Mouse (Mus musculus) CH12F3 (cell line): ENCODE results near the gene Gm13279.
"Not testable (repeated sequence)": the region's sequence is repeated elsewhere in the genome, so short reads cannot be mapped to it uniquely, and the experiment has no call there.

Source experiments
- in situ Hi-C: fragments of 300-500 bp; cut with MboI; formaldehyde crosslinking; loops from 2 replicates; pipeline ENCODE4 v1.14.3; 2020; ENCODE audit warnings: low sequenced_read_pairs

Gm13279 gene

DNA sequence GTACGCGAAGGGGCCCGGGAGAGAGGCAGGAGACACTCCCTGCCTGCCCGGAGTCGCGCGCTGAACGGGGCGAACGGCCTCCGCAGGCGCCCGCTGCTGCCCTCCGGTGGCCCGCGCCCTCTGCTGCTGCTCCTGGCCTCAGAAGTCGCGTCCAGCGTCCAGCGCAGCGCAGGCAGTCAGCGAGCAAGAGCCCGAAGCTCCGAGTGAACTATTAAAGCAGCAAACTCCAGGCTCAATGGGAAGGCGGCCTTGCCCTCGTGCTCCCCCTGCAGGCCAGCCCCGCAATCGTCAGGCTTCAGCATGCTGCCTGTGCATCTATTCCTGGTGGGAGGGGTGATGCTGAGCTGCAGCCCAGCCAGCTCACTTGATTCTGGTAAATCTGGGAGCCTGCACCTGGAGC lies at the start of gene Gm13279:
Gene Gm13279, plus strand, starts transcription at position 301 of the 400 bp plus-strand sequence.
- in situ Hi-C loops: not testable (repeated sequence)

DNA sequence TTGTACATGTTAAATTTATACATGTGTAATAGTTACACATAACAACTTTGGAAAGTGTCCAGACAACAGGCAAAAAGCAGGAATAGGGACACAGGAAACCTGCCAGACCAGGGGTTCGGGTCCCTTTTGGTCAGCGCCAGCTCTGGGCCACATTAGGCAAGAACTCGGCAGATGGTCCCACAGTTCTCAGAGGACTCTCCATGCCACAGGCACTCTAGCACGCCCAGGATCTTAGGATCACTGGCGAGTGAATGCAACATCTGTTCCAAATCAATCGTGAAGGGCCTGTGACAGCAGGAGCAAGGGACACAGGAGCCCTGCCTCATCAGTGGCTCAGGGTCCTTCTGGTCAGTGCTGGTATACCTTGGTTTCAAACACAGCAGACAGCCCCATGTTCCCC lies 47.3 kb upstream of the Gm13279 start:
- in situ Hi-C loops: no loop called here

DNA sequence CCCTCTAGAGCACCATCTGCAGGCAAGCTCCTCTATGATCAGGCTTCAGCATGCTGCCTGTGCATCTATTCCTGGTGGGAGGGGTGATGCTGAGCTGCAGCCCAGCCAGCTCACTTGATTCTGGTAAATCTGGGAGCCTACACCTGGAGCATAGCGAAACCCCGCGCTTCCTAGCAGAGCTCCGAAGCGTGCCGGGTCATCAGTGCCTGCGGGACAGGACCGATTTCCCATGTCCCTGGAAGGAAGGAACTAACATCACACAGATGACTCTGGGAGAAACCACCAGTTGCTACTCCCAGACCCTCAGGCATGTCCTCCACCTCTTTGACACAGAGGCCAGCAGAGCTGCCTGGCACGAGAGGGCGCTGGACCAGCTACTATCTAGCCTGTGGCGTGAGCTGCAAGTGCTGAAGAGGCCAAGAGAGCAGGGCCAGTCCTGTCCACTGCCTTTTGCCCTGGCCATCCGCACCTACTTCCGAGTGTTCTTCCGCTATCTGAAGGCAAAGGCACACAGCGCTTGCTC lies 42.3 kb upstream of the Gm13279 start, which contains the start of gene Gm13271:
Gene Gm13271, plus strand, starts transcription at position 51 of the 523 bp plus-strand sequence.
- in situ Hi-C loops: not testable (repeated sequence)

DNA sequence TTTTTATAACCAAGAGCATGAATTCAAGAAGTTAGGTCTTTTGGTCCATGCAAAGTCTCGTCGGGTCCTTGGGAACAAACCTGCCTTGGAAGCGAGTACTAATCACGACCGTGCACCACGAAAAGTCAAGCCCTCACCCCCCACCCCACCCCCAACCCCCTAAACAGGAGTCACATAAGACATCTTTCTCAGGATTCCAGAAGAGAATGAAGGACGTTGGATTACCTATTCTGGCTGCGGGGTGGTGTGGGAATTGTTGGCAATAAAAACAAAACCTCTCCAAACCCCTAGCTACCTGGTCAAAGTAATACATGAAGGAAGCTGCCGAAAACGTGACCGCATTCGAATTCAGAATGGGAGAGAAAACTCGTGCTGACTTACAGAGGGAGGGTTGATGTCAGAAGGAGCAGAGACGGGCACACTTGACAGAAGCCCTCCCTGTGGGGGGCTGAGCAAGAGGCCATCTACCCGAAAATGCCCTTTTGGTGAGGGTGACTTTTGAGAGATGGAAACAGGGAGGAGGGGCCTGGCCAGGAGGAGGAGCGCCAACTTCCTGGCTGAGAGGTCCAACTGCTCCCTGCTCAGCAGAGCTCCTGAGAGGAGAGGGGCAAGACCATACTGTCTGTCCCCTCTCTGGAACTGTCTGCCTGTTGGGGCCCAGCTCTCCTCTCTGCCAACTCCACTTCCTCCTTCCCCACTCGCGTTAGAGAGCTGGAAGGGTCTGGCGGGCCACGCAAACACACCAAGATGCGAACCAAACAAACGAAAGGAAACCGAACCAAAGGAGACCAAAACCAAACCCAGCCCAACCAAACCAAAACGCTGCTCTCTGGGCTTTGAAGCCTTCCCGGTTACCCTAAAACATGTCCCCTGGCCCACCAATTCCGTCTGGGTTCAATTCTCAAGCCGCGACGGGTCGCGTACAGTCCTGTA lies 40.4 kb upstream of the Gm13279 start:
- in situ Hi-C loops: not testable (repeated sequence)

DNA sequence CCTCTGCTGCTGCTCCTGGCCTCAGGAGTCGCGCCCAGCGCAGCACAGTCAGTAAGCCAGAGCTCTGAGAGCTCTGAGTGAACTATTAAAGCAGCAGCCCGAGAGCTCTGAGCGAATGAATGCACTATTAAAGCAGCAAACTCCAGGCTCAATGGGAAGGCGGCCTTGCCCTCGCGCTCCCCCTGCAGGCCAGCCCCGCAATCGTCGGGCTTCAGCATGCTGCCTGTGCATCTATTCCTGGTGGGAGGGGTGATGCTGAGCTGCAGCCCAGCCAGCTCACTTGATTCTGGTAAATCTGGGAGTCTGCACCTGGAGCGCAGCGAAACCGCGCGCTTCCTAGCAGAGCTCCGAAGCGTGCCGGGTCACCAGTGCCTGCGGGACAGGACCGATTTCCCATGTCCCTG lies 39.6 kb upstream of the Gm13279 start:
- in situ Hi-C loops: not testable (repeated sequence)

DNA sequence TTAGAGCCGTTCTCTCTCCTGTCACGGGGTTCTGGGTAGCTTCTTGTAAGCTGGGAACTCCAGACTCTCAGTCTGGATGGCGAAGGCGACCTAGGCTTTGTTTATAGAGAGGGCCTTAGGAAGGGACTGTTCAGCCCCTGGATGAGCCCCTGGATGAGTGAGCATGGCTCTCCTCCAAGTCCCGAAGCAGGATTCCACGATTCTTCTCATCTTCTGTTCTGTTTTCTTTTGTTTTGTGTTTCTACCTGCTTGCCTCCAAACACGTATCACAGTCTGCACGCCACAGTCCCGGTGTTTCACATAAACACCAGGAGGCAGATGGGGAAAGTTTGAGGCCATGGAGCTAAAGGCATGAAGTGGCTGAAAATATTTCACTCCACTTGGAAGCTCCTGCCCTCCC lies 38.4 kb upstream of the Gm13279 start:
- in situ Hi-C loops: not testable (repeated sequence)

DNA sequence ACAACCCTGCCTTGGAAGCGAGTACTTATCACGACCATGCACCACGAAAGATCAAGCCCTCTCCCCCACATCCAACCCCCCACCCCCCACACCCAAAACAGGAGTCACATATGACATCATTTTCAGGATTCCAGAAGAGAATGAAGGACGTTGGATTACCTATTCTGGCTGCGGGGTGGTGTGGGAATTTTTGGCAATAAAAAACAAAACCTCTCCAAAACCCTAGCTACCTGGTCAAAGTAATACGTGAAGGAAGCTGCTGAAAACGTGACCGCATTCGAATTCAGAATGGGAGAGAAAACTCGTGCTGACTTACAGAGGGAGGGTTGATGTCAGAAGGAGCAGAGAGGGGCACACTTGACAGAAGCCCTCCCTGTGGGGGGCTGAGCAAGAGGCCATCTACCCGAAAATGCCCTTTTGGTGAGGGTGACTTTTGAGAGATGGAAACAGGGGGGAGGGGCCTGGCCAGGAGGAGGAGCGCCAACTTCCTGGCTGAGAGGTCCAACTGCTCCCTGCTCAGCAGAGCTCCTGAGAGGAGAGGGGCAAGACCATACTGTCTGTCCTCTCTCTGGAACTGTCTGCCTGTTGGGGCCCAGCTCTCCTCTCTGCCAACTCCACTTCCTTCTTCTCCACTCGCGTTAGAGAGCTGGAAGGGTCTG lies 37.5 kb upstream of the Gm13279 start, which contains the start of gene Gm13283:
Gene Gm13283, plus strand, starts transcription at position 510 of the 659 bp plus-strand sequence.
- in situ Hi-C loops: not testable (repeated sequence)

DNA sequence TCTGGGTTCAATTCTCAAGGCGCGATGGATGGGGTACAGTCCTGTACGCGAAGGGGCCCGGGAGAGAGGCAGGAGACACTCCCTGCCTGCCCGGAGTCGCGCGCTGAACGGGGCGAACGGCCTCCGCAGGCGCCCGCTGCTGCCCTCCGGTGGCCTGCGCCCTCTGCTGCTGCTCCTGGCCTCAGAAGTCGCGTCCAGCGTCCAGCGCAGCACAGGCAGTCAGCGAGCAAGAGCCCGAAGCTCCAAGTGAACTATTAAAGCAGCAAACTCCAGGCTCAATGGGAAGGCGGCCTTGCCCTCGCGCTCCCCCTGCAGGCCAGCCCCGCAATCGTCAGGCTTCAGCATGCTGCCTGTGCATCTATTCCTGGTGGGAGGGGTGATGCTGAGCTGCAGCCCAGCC lies 36.8 kb upstream of the Gm13279 start:
- in situ Hi-C loops: not testable (repeated sequence)

DNA sequence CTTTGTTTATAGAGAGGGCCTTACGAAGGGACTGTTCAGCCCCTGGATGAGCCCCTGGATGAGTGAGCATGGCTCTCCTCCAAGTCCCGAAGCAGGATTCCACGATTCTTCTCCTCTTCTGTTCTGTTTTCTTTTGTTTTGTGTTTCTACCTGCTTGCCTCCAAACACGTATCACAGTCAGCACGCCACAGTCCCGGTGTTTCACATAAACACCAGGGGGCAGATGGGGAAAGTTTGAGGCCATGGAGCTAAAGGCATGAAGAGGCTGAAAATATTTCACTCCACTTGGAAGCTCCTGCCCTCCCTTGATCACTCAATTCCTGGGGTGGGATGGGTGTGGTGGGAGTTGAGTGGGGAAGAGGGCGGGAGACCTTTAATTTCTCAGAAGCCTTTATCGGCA lies 35.4 kb upstream of the Gm13279 start:
- in situ Hi-C loops: not testable (repeated sequence)

DNA sequence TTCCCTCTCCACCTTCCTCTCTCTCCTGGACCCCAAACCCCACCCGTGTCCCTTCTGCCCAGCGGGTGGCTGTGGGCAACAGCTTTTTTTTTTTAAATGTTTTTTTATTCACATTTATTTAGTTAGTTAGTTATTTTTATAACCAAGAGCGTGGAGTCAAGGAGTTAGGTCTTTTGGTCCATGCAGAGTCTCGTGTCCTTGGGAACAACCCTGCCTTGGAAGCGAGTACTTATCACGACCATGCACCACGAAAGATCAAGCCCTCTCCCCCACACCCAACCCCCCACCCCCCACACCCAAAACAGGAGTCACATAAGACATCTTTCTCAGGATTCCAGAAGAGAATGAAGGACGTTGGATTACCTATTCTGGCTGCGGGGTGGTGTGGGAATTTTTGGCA lies 34.9 kb upstream of the Gm13279 start:
- in situ Hi-C loops: not testable (repeated sequence)

DNA sequence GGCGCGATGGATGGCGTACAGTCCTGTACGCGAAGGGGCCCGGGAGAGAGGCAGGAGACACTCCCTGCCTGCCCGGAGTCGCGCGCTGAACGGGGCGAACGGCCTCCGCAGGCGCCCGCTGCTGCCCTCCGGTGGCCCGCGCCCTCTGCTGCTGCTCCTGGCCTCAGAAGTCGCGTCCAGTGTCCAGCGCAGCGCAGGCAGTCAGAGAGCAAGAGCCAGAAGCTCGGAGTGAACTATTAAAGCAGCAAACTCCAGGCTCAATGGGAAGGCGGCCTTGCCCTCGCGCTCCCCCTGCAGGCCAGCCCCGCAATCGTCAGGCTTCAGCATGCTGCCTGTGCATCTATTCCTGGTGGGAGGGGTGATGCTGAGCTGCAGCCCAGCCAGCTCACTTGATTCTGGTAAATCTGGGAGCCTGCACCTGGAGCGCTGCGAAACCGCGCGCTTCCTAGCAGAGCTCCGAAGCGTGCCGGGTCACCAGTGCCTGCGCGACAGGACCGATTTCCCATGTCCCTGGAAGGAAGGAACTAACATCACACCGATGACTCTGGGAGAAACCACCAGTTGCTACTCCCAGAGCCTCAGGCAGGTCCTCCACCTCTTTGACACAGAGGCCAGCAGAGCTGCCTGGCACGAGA lies 33.7 kb upstream of the Gm13279 start:
- in situ Hi-C loops: not testable (repeated sequence)

DNA sequence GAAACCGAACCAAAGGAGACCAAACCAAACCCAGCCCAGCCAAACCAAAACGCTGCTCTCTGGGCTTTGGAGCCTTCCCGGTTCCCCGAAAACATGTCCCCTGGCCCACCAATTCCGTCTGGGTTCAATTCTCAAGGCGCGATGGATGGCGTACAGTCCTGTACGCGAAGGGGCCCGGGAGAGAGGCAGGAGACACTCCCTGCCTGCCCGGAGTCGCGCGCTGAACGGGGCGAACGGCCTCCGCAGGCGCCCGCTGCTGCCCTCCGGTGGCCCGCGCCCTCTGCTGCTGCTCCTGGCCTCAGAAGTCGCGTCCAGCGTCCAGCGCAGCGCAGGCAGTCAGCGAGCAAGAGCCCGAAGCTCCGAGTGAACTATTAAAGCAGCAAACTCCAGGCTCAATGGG lies 23.7 kb upstream of the Gm13279 start, which contains the start of gene Gm13290:
Gene Gm13290, plus strand, starts transcription at position 301 of the 400 bp plus-strand sequence.
- in situ Hi-C loops: not testable (repeated sequence)

DNA sequence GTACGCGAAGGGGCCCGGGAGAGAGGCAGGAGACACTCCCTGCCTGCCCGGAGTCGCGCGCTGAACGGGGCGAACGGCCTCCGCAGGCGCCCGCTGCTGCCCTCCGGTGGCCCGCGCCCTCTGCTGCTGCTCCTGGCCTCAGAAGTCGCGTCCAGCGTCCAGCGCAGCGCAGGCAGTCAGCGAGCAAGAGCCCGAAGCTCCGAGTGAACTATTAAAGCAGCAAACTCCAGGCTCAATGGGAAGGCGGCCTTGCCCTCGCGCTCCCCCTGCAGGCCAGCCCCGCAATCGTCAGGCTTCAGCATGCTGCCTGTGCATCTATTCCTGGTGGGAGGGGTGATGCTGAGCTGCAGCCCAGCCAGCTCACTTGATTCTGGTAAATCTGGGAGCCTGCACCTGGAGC lies 20.6 kb upstream of the Gm13279 start, which contains the start of gene Gm13289:
Gene Gm13289, plus strand, starts transcription at position 301 of the 400 bp plus-strand sequence.
- in situ Hi-C loops: not testable (repeated sequence)

DNA sequence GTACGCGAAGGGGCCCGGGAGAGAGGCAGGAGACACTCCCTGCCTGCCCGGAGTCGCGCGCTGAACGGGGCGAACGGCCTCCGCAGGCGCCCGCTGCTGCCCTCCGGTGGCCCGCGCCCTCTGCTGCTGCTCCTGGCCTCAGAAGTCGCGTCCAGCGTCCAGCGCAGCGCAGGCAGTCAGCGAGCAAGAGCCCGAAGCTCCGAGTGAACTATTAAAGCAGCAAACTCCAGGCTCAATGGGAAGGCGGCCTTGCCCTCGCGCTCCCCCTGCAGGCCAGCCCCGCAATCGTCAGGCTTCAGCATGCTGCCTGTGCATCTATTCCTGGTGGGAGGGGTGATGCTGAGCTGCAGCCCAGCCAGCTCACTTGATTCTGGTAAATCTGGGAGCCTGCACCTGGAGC lies 17.6 kb upstream of the Gm13279 start, which contains the start of gene Gm13272:
Gene Gm13272, plus strand, starts transcription at position 301 of the 400 bp plus-strand sequence.
- in situ Hi-C loops: not testable (repeated sequence)

DNA sequence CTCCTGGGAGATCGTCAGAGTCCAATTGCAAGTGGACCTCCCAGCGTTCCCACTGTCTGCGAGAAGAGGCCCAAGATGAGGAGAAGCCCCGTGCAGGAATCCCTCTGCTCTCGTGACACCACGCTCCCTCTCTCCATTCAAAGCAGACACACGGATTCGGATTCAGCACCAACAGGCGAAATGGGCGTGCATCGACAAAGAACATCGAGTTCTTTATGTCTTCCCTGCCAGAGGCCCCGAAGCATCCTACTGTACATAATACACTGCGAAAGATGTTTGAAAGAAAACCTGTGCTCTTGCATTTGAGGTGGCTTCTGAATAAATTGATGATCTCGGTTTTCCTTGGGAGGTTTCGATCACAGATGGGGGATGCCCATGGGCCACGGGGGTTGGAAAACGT lies 16.9 kb upstream of the Gm13279 start:
- in situ Hi-C loops: not testable (repeated sequence)

DNA sequence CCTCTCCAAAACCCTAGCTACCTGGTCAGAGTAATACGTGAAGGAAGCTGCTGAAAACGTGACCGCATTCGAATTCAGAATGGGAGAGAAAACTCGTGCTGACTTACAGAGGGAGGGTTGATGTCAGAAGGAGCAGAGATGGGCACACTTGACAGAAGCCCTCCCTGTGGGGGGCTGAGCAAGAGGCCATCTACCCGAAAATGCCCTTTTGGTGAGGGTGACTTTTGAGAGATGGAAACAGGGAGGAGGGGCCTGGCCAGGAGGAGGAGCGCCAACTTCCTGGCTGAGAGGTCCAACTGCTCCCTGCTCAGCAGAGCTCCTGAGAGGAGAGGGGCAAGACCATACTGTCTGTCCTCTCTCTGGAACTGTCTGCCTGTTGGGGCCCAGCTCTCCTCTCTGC lies 15.4 kb upstream of the Gm13279 start, which contains the start of gene Ifnz:
Gene Ifnz, plus strand, starts transcription at position 301 of the 400 bp plus-strand sequence.
- in situ Hi-C loops: not testable (repeated sequence)

DNA sequence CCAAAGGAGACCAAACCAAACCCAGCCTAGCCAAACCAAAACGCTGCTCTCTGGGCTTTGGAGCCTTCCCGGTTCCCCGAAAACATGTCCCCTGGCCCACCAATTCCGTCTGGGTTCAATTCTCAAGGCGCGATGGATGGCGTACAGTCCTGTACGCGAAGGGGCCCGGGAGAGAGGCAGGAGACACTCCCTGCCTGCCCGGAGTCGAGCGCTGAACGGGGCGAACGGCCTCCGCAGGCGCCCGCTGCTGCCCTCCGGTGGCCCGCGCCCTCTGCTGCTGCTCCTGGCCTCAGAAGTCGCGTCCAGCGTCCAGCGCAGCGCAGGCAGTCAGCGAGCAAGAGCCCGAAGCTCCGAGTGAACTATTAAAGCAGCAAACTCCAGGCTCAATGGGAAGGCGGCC lies 14.9 kb upstream of the Gm13279 start:
- in situ Hi-C loops: not testable (repeated sequence)

DNA sequence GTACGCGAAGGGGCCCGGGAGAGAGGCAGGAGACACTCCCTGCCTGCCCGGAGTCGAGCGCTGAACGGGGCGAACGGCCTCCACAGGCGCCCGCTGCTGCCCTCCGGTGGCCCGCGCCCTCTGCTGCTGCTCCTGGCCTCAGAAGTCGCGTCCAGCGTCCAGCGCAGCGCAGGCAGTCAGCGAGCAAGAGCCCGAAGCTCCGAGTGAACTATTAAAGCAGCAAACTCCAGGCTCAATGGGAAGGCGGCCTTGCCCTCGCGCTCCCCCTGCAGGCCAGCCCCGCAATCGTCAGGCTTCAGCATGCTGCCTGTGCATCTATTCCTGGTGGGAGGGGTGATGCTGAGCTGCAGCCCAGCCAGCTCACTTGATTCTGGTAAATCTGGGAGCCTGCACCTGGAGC lies 11.8 kb upstream of the Gm13279 start, which contains the start of gene Gm13276:
Gene Gm13276, plus strand, starts transcription at position 301 of the 400 bp plus-strand sequence.
- in situ Hi-C loops: not testable (repeated sequence)

DNA sequence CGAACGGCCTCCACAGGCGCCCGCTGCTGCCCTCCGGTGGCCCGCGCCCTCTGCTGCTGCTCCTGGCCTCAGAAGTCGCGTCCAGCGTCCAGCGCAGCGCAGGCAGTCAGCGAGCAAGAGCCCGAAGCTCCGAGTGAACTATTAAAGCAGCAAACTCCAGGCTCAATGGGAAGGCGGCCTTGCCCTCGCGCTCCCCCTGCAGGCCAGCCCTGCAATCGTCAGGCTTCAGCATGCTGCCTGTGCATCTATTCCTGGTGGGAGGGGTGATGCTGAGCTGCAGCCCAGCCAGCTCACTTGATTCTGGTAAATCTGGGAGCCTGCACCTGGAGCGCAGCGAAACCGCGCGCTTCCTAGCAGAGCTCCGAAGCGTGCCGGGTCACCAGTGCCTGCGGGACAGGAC lies 8.8 kb upstream of the Gm13279 start, which contains the start of gene Gm13277:
Gene Gm13277, plus strand, starts transcription at position 231 of the 400 bp plus-strand sequence.
- in situ Hi-C loops: not testable (repeated sequence)

DNA sequence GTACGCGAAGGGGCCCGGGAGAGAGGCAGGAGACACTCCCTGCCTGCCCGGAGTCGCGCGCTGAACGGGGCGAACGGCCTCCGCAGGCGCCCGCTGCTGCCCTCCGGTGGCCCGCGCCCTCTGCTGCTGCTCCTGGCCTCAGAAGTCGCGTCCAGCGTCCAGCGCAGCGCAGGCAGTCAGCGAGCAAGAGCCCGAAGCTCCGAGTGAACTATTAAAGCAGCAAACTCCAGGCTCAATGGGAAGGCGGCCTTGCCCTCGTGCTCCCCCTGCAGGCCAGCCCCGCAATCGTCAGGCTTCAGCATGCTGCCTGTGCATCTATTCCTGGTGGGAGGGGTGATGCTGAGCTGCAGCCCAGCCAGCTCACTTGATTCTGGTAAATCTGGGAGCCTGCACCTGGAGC lies 5.9 kb upstream of the Gm13279 start, which contains the start of gene Gm13278:
Gene Gm13278, plus strand, starts transcription at position 301 of the 400 bp plus-strand sequence.
- in situ Hi-C loops: not testable (repeated sequence)
